Mouse (Mus musculus): ENCODE measurements around the gene Otp. TPM values are rescaled to one million over a fixed set of nuclear protein-coding genes. Genes with fewer than 3 reads are reported as not detected.

Otp gene
- polyA plus RNA-seq, 1 experiment from 2014 or later = 15.8 TPM

GRCm38 (mm10) chr13:94912961-94913360 is 37.6 kb downstream of the Otp start:
- Histone ChIP-seq H3K4me2 (replicated peaks) (peak overlapping the region; percentile 25), H3K4me3 (0 out of 2 replicates have a peak overlapping the region, but pooled peaks have one; percentile 0), H3K4me1 (peaks cover 4% of the 10 kb centered on the region; the same call in 1 of the 2 replicates), H3K27ac (no peak overlapping the region), H3K27me3 (0 out of 2 replicates have a peak, but pooled peaks cover 10% of the 10 kb centered on the region), H3K36me3 (no peaks in the 10 kb centered on the region), H3K9ac (no peak overlapping the region), H3K9me3 (replicated peaks) (no peaks in the 10 kb centered on the region)
- WGBS = 12% methylated on average over 11 of the region's 11 CpGs
- no peak for ATAC-seq (ENCODE audit: low FRiP score)

DNA sequence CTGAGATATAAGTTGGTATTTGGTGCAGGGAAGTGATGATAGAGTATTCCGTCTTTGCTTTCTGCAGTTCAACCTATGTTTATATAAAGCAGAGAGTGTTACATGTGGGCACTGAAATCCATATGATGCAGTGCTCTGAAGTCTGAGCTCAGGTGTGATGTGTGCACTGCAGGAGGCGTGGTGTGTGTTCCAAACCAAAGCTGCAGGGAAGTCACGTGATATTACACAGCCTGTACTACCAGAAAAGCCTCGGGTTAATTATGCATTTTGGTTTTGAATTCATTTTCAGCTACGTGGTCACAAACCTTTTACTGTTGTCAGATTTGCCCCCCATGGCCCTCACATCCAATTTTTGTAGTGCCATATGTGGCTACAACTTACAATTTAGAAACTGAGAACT is 40.3 kb downstream of the Otp start:
- WGBS = 71% methylated on average over 5 of the region's 5 CpGs
- 0 out of 2 replicates have a peak, but pooled peaks cover 4% of the 10 kb centered on the region for H3K27me3 ChIP-seq
- peaks cover 4% of the 10 kb centered on the region; the same call in 1 of the 2 replicates for H3K4me1 ChIP-seq
- H3K4me3 ChIP-seq = no peak overlapping the region
- H3K36me3 ChIP-seq = no peaks in the 10 kb centered on the region
- no peak overlapping the region for H3K27ac ChIP-seq
- no peak overlapping the region for H3K4me2 ChIP-seq (replicated peaks)
- no peaks in the 10 kb centered on the region for H3K9me3 ChIP-seq (replicated peaks)
- H3K9ac ChIP-seq = no peak overlapping the region
- no peak for ATAC-seq (ENCODE audit: low FRiP score)

DNA sequence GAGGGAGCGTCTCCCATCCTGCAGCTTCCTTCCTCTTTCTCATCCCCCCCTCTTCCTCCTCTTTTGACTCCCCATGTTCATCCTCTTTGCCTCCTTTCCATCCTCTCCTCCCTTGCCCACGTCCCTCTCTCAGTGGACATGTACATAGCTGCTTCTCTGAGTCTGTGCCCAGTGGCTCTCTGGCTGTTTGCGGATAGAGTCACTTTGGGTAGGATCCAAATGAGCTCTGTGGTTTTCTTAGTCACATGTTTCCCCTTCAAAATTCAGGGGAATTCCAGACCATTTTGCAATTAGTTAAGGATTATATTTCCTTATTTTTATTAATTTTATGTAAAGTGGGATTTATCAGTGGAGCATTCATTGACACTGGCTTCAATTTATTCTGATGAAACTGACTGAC is 52.7 kb downstream of the Otp start:
- Histone ChIP-seq H3K9ac (no peak overlapping the region), H3K36me3 (no peaks in the 10 kb centered on the region), H3K27me3 (peaks cover 20% of the 10 kb centered on the region), H3K9me3 (replicated peaks) (no peaks in the 10 kb centered on the region), H3K4me1 (no peaks in the 10 kb centered on the region), H3K4me2 (replicated peaks) (no peak overlapping the region), H3K27ac (no peak overlapping the region), H3K4me3 (no peak overlapping the region)
- 83% methylated on average over 3 of the region's 3 CpGs for WGBS
- no peak for ATAC-seq (ENCODE audit: low FRiP score)

Other genes with a start within 250 kb of the Otp start
- 223 and 234 TPM in 2 replicates for gene Tbca, start 86.7 kb upstream of the Otp start, polyA plus RNA-seq (2016; fragmentation: Nextera tagmentation; extraction: Ambion mirVana)
- 25.7 and 25.9 TPM in 2 replicates for gene Wdr41, start 100.7 kb downstream of the Otp start, polyA plus RNA-seq (2016; fragmentation: Nextera tagmentation; extraction: Ambion mirVana)

Data from hindbrain, embryonic 12.5 days (tissue).